Mouse (Mus musculus) hindbrain, embryonic 12.5 days (tissue): ENCODE data around the gene Kif3c. TPM values are rescaled to one million over a fixed set of nuclear protein-coding genes. Genes with fewer than 3 reads are reported as not detected.

Source experiments
- polyA plus RNA-seq: library from polyadenylated mRNA; unstranded; fragments of >200 nt; fragmentation: Nextera tagmentation; extraction: Ambion mirVana; gene quantifications from 2 replicates; pipeline ENCODE4 v1.2.1, GENCODE M21; 2016

The Kif3c gene
- polyA plus RNA-seq, 1 experiment from 2014 or later, result 64.2 TPM

Other genes with a start within 250 kb of the Kif3c start
- gene Rab10, start 55.2 kb upstream of the Kif3c start, polyA plus RNA-seq, result 160 and 172 TPM in 2 replicates
- 19.2 and 20.9 TPM in 2 replicates for gene Asxl2, start 61.7 kb downstream of the Kif3c start, polyA plus RNA-seq
- 42.4 and 44.3 TPM in 2 replicates for gene Dtnb, start 207.2 kb downstream of the Kif3c start, polyA plus RNA-seq